ENCODE assay signal across 10 mouse cellular contexts in the genomic region with DNA sequence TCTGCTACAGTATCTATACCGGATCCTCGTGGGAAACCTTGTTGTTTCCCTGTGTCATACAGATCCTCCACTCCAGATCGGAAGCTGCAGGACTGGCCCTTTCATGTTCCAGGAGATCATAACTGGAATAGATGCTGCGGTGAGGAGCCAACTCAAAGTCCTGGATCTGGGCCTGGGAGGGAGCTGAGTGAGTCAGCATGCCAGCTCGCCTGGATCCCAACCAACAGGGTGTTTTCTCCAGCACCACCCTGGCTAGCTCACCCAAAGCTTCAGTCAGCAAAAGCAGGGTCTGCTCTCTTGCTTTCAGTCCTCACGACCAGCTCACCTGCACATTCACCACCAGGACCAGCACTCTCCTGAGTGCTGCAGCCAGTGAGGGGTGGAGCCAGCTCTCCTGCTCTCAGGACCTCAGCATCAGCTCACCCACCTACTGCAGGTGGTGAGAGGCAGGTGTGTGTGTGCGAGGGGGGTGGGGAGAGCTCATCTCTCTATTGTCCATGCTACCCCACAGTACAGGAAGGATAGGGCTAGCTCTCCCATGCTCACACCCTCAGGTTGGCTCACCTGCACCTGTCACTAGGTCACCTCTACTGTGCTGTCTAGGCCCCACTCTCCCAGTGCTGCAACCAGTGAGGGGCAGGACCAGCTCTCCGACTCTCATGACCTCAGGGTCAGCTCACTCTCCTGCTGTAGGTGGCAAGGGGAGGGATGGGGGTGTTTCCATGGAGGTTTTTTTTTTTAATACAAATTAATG. TPM values are rescaled to one million over a fixed set of nuclear protein-coding genes. Genes with fewer than 3 reads are reported as not detected.
A peak's percentile ranks its signal among the peaks of the same experiment; 100 is the strongest.
DNase-seq lines count a peak whose midpoint lies in the region.
"Had no signal": no experiment of that assay in that cellular context is flagged by ENCODE, and none has a peak within 500 bp of the region (broad histone marks: within the 10 kb centered on the region; RNA-seq: fewer than 3 reads in every experiment).

No protein-coding gene starts in this region.

- 86% methylated on average over 8 of the region's 8 CpGs for WGBS in embryonic facial prominence, embryonic 10.5 days

- no peaks in the 10 kb centered on the region for H3K9me3 ChIP-seq in embryonic facial prominence, embryonic 10.5 days
- H3K9me3 ChIP-seq: embryonic facial prominence, embryonic 12.5 days had no signal

- peaks cover 84% of the 10 kb centered on the region for H3K36me3 ChIP-seq in embryonic facial prominence, embryonic 10.5 days (replicated peaks)

- H3K4me3 ChIP-seq in embryonic facial prominence, embryonic 10.5 days, result no peak overlapping the region
- H3K4me3 ChIP-seq: embryonic facial prominence, embryonic 12.5 days had no signal

- peak; percentile 52 for DNase-seq in gastrocnemius, adult 18-20 months (ENCODE audit: low spot score)
- DNase-seq in gastrocnemius, postnatal 4 days (ENCODE audit: low spot score in 2 of 2), result no peak
- peak; percentile 59 for DNase-seq in MN1 (ENCODE audit: low spot score)
- peak; percentile 57 to 70 for DNase-seq in cerebellum, postnatal 14 days
- peak; percentile 69 to 77 for DNase-seq in layer of hippocampus, postnatal 10 days (ENCODE audit: low spot score in 2 of 2)
- no peak for DNase-seq in embryo, embryonic 10.5 days (ENCODE audit: low spot score)
- no peak for DNase-seq in c-Kit-positive CD71-positive TER-119-positive erythroid progenitor cells, embryonic 14.5 days (ENCODE audit: low spot score)
- DNase-seq in embryonic facial prominence, embryonic 10.5 days (ENCODE audit: low spot score), result no peak

- H3K4me1 ChIP-seq in embryonic facial prominence, embryonic 10.5 days, result no peaks in the 10 kb centered on the region
- H3K4me1 ChIP-seq: embryonic facial prominence, embryonic 12.5 days had no signal

- H3K27me3 ChIP-seq in embryonic facial prominence, embryonic 10.5 days (replicated peaks; ENCODE audit: low read depth, poor library complexity, severe bottlenecking), result no peaks in the 10 kb centered on the region
- H3K27me3 ChIP-seq: embryonic facial prominence, embryonic 12.5 days had no signal

- H3K27ac ChIP-seq in embryonic facial prominence, embryonic 10.5 days (replicated peaks), result no peak overlapping the region
- H3K27ac ChIP-seq: embryonic facial prominence, embryonic 12.5 days had no signal

RNA-seq across cellular contexts. Expression of a gene that starts 10.6 kb away (rescaled TPM):
- total RNA-seq in gastrocnemius, adult 18-20 months (2021), result under 1 TPM; 0.16 to 0.43 TPM
- total RNA-seq in gastrocnemius, postnatal 4 days (2021), result 1 to 10 TPM; 1.7 to 2.0 TPM
- 1 to 10 TPM; 4.5 to 4.6 TPM for total RNA-seq in layer of hippocampus, postnatal 10 days (2021)
- 0.05 TPM in 2 replicates for polyA plus RNA-seq in embryonic facial prominence, embryonic 10.5 days (2016; fragmentation: Nextera tagmentation; extraction: Ambion mirVana)
- polyA plus RNA-seq: neural tube, embryonic 11.5 days had no signal

RNA-seq across cellular contexts. Expression of a gene that starts 25.9 kb away (rescaled TPM):
- not detected for total RNA-seq in gastrocnemius, adult 18-20 months (2021)
- not detected for total RNA-seq in gastrocnemius, postnatal 4 days (2021)
- total RNA-seq in layer of hippocampus, postnatal 10 days (2021), result not detected
- 0.25 and 0.52 TPM in 2 replicates for polyA plus RNA-seq in embryonic facial prominence, embryonic 10.5 days (2016; fragmentation: Nextera tagmentation; extraction: Ambion mirVana)
- polyA plus RNA-seq: embryonic facial prominence, embryonic 12.5 days; neural tube, embryonic 11.5 days had no signal

Comparison
In these comparisons a context has a peak if more than half of its experiments do, and no peak if none do; other contexts are left out.
1. DNase-seq: peak in gastrocnemius, adult 18-20 months (single experiment), MN1 (single experiment), cerebellum, postnatal 14 days (2 of 2) and layer of hippocampus, postnatal 10 days (2 of 2); none in gastrocnemius, postnatal 4 days (0 of 2), embryo, embryonic 10.5 days (single experiment), c-Kit-positive CD71-positive TER-119-positive erythroid progenitor cells, embryonic 14.5 days (single experiment) and embryonic facial prominence, embryonic 10.5 days (single experiment).